Mouse (Mus musculus) embryonic facial prominence, embryonic 12.5 days (tissue): ENCODE data around the gene Bcl6b. TPM values are rescaled to one million over a fixed set of nuclear protein-coding genes. Genes with fewer than 3 reads are reported as not detected.

Experiments
- ATAC-seq: fragments of 200-750 bp; cut with Nextera tagmentation; 2 replicates; pipeline ENCODE4 v1.8.0; 2017; ENCODE audit not compliant: insufficient number of reproducible peaks, insufficient read depth, low FRiP score, low TSS enrichment
- H3K27ac ChIP-seq: fragments of 300-500 bp; sonication (generic); 2 replicates; pipeline ENCODE4 v1.5.1; 2016; ENCODE audit warnings: mild to moderate bottlenecking
- H3K27me3 ChIP-seq: fragments of 300-500 bp; sonication (generic); 2 replicates; pipeline ENCODE4 v1.6.1; 2016; ENCODE audit warnings: mild to moderate bottlenecking, moderate library complexity
- H3K36me3 ChIP-seq: fragments of 300-500 bp; sonication (generic); 2 replicates; pipeline ENCODE4 v1.6.1; 2016; ENCODE audit warnings: mild to moderate bottlenecking
- H3K4me1 ChIP-seq: fragments of 300-500 bp; sonication (generic); 2 replicates; pipeline ENCODE4 v1.6.1; 2016
- H3K4me2 ChIP-seq: fragments of 300-500 bp; sonication (generic); replicated peaks from 2 replicates; pipeline ENCODE4 v1.6.1; 2016; ENCODE audit warnings: mild to moderate bottlenecking, moderate library complexity
- H3K4me3 ChIP-seq: fragments of 300-500 bp; sonication (generic); 2 replicates; pipeline ENCODE4 v1.5.1; 2016; ENCODE audit warnings: mild to moderate bottlenecking
- H3K9ac ChIP-seq: fragments of 300-500 bp; sonication (generic); 2 replicates; pipeline ENCODE4 v1.6.1; 2016; ENCODE audit warnings: mild to moderate bottlenecking, moderate library complexity
- H3K9me3 ChIP-seq: fragments of 300-500 bp; sonication (generic); 2 replicates; pipeline ENCODE4 v1.6.1; 2016; ENCODE audit warnings: mild to moderate bottlenecking, moderate library complexity
- WGBS: fragments of 180-500 bp; shearing (Covaris S2); methylation state at CpG from one replicate; pipeline ENCODE4 v1.1.7; 2016; 5-methylcytosine and 5-hydroxymethylcytosine counted together
- polyA plus RNA-seq: library from polyadenylated mRNA; unstranded; fragments of >200 nt; fragmentation: Nextera tagmentation; extraction: Ambion mirVana; gene quantifications from 2 replicates; pipeline ENCODE4 v1.2.1, GENCODE M21; 2016

Gene Bcl6b
- polyA plus RNA-seq, 1 experiment from 2014 or later: 10.8 TPM

GRCm38 (mm10) chr11:70220323-70220722 lies 9.3 kb downstream of the Bcl6b start:
- no peak for ATAC-seq
- Histone ChIP-seq H3K9ac (peak overlapping the region; percentile 67), H3K4me2 (peak overlapping the region; percentile 65), H3K27me3 (peaks cover 62% of the 10 kb centered on the region), H3K4me1 (peaks cover 26% of the 10 kb centered on the region; the same call in 1 of the 2 replicates), H3K36me3 (peaks cover 6% of the 10 kb centered on the region; the same call in 1 of the 2 replicates), H3K27ac (peak overlapping the region; percentile 65), H3K4me3 (peak overlapping the region; percentile 46), H3K9me3 (no peaks in the 10 kb centered on the region)
- WGBS: 2% methylated on average over 24 of the region's 24 CpGs

- peak overlapping the region; percentile 65 for H3K4me2 ChIP-seq
- H3K27me3 ChIP-seq: peaks cover 62% of the 10 kb centered on the region
- peak overlapping the region; percentile 46 for H3K4me3 ChIP-seq
- H3K9me3 ChIP-seq: no peaks in the 10 kb centered on the region
- 59% methylated on average over 7 of the region's 7 CpGs for WGBS
- H3K27ac ChIP-seq: peak overlapping the region; percentile 65; the same call in 1 of the 2 replicates
- H3K9ac ChIP-seq: peak overlapping the region; percentile 67
- ATAC-seq: no peak
- H3K36me3 ChIP-seq: peaks cover 6% of the 10 kb centered on the region; the same call in 1 of the 2 replicates
- H3K4me1 ChIP-seq: peaks cover 29% of the 10 kb centered on the region
Observed at GRCm38 (mm10) chr11:70219873-70220272, 9.7 kb downstream of the Bcl6b start.

DNA sequence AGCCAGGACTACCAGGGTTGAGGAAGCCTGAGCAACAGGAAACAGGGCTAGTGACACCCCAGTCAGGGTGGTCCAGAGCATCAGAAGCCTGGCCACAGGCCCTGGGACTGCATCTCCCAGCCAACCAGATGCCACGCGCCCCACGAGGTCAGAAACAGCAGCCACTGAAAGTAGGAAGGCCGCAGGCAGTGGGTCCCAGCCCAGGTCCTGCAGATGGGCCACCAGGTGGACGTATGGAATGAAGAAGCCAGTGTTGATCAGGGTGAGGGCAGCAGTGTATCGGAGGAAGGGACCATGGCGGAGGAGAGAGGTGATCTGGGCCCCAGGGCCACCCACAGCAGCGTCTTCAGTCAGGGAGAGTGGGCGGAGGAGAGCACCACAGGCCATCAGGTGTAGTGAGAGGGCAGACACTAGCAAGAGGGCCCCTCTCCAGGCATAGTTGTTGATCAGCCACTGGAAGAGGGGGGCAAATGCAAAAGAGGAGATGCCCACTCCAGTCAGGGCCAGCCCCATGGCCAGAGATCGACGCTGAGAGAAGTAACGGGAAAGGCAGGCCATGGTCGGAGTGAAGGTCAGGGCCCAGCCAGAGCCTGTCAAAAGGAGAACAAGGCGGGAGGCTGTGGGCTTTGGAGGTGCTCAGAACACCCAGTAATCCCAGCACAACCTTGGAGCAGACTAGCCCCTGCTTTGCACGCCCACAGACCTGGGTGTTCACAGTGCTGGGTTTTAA lies 10.7 kb downstream of the Bcl6b start:
- Histone ChIP-seq H3K9ac (peak overlapping the region; percentile 36; the same call in 1 of the 2 replicates), H3K9me3 (no peaks in the 10 kb centered on the region), H3K4me1 (peaks cover 39% of the 10 kb centered on the region), H3K4me3 (no peak overlapping the region), H3K36me3 (peaks cover 6% of the 10 kb centered on the region; the same call in 1 of the 2 replicates), H3K27me3 (peaks cover 62% of the 10 kb centered on the region), H3K27ac (no peak overlapping the region), H3K4me2 (peak overlapping the region; percentile 65)
- WGBS: 85% methylated on average over 15 of the region's 15 CpGs
- ATAC-seq: no peak

DNA sequence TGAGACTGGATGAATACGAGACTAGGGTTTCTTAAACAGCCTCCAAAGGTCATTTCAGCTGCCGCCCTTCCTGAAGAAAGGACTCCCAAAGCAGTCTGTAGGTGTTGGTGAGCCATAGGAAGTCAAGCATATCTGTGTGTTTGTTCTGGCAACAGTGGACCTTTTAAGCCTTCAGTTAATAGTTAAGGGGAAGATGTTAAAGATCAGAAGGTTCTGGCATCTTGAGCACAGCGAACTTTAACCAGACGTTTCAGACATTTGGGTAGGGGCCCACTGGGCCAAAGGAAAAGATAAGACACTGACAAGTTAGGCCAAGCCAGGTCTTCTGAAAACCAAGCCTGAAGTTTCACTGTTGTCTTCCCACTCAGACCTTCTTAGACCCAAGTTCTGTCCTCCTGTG lies 11.6 kb downstream of the Bcl6b start:
- H3K36me3 ChIP-seq: peaks cover 6% of the 10 kb centered on the region; the same call in 1 of the 2 replicates
- H3K4me2 ChIP-seq: no peak overlapping the region
- H3K9ac ChIP-seq: no peak overlapping the region
- H3K27ac ChIP-seq: no peak overlapping the region
- ATAC-seq: no peak
- no peaks in the 10 kb centered on the region for H3K9me3 ChIP-seq
- no peak overlapping the region for H3K4me3 ChIP-seq
- WGBS: 86% methylated on average over 4 of the region's 4 CpGs
- peaks cover 42% of the 10 kb centered on the region for H3K4me1 ChIP-seq
- peaks cover 65% of the 10 kb centered on the region for H3K27me3 ChIP-seq

DNA sequence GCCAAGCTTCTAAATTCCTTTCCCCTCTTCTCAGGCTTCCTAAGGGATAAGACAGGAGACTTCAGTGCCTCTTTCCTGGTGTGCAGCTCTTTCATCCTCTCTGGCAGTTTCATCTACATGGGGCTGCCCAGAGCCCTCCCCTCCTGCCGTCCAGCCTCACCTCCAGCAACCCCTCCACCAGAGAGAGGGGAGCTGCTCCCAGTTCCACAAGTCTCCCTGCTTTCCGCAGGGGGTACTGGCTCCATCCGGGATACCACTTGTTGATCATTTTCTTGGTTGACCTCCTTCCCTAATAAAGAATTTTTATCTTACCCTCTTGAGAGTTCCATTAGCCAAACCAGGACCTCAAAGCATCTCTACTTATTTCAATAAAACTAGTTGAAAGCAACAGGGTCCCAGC lies 13.5 kb downstream of the Bcl6b start:
- Histone ChIP-seq H3K4me1 (peaks cover 39% of the 10 kb centered on the region), H3K9ac (no peak overlapping the region), H3K27me3 (peaks cover 68% of the 10 kb centered on the region), H3K4me3 (no peak overlapping the region), H3K36me3 (peaks cover 6% of the 10 kb centered on the region; the same call in 1 of the 2 replicates), H3K27ac (no peak overlapping the region), H3K4me2 (no peak overlapping the region), H3K9me3 (no peaks in the 10 kb centered on the region)
- ATAC-seq: no peak
- 49% methylated on average over 3 of the region's 3 CpGs for WGBS

- no peak overlapping the region for H3K9ac ChIP-seq
- peaks cover 39% of the 10 kb centered on the region for H3K4me1 ChIP-seq
- ATAC-seq: no peak
- H3K9me3 ChIP-seq: no peaks in the 10 kb centered on the region
- WGBS: 8% methylated on average over 22 of the region's 22 CpGs
- H3K4me2 ChIP-seq: peak overlapping the region; percentile 58; the same call in 1 of the 2 replicates
- no peak overlapping the region for H3K27ac ChIP-seq
- H3K4me3 ChIP-seq: 0 out of 2 replicates have a peak overlapping the region, but pooled peaks have one; percentile 37
- peaks cover 6% of the 10 kb centered on the region; the same call in 1 of the 2 replicates for H3K36me3 ChIP-seq
- H3K27me3 ChIP-seq: peaks cover 70% of the 10 kb centered on the region
Observed at GRCm38 (mm10) chr11:70215301-70215700, 14.3 kb downstream of the Bcl6b start.

- Histone ChIP-seq H3K36me3 (peaks cover 6% of the 10 kb centered on the region; the same call in 1 of the 2 replicates), H3K4me2 (peak overlapping the region; percentile 58), H3K9me3 (no peaks in the 10 kb centered on the region), H3K4me1 (peaks cover 35% of the 10 kb centered on the region), H3K4me3 (peak overlapping the region; percentile 37), H3K9ac (no peak overlapping the region), H3K27me3 (peaks cover 70% of the 10 kb centered on the region), H3K27ac (no peak overlapping the region)
- peak; percentile 38; the same call in 1 of the 2 replicates for ATAC-seq
- 4% methylated on average over 18 of the region's 18 CpGs for WGBS
Observed at GRCm38 (mm10) chr11:70214856-70215209, 14.8 kb downstream of the Bcl6b start.

- no peaks in the 10 kb centered on the region for H3K9me3 ChIP-seq
- H3K27me3 ChIP-seq: peaks cover 70% of the 10 kb centered on the region
- peaks cover 6% of the 10 kb centered on the region; the same call in 1 of the 2 replicates for H3K36me3 ChIP-seq
- H3K4me3 ChIP-seq: peak overlapping the region; percentile 37
- H3K4me2 ChIP-seq: peak overlapping the region; percentile 58
- H3K9ac ChIP-seq: peak overlapping the region; percentile 56
- peaks cover 30% of the 10 kb centered on the region for H3K4me1 ChIP-seq
- peak; percentile 29; the same call in 1 of the 2 replicates for ATAC-seq
- 1% methylated on average over 46 of the region's 46 CpGs for WGBS
- H3K27ac ChIP-seq: no peak overlapping the region
Observed at GRCm38 (mm10) chr11:70214191-70214855, 15.3 kb downstream of the Bcl6b start.

- WGBS: 8% methylated on average over 26 of the region's 26 CpGs
Observed at GRCm38 (mm10) chr11:70213736-70214135, 15.9 kb downstream of the Bcl6b start.

GRCm38 (mm10) chr11:70212896-70213295 lies 16.7 kb downstream of the Bcl6b start:
- no peak for ATAC-seq
- Histone ChIP-seq H3K27me3 (peaks cover 61% of the 10 kb centered on the region), H3K9ac (no peak overlapping the region), H3K27ac (no peak overlapping the region), H3K4me3 (no peak overlapping the region), H3K4me1 (peaks cover 21% of the 10 kb centered on the region), H3K4me2 (no peak overlapping the region), H3K9me3 (no peaks in the 10 kb centered on the region), H3K36me3 (peaks cover 6% of the 10 kb centered on the region; the same call in 1 of the 2 replicates)
- WGBS: 12% methylated on average over 9 of the region's 9 CpGs

More at GRCm38 (mm10) chr11:70213736-70214135, 15.9 kb downstream of the Bcl6b start:
- Histone ChIP-seq H3K9ac (no peak overlapping the region), H3K4me2 (peak overlapping the region; percentile 58), H3K4me1 (peaks cover 24% of the 10 kb centered on the region), H3K27me3 (peaks cover 64% of the 10 kb centered on the region), H3K4me3 (peak overlapping the region; percentile 37), H3K27ac (no peak overlapping the region), H3K36me3 (peaks cover 6% of the 10 kb centered on the region; the same call in 1 of the 2 replicates), H3K9me3 (no peaks in the 10 kb centered on the region)
- ATAC-seq: no peak

DNA sequence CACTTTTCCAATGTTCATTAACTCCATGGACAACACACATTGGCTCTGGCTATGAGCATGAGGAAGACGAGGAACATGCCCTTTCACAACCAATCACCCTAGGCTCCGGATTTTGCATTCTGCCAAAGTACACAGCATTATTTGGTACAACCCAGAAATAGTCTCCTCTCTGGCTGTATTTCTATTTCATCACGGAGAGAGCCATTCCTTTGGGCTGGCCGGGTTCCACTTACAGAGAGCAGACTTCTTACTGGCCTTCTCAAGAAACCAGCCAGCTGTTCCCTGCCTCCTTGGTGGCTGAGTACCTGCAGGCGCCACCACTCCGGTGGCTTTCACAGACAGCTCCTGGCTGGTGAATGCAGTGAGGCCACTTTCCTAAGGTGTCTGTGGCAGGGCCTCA lies 17.2 kb downstream of the Bcl6b start, which contains the start of gene Slc16a11:
TSS of gene Slc16a11 (plus strand) at position 330 of the 400 bp plus-strand sequence.
- Histone ChIP-seq H3K27me3 (peaks cover 56% of the 10 kb centered on the region), H3K4me3 (no peak within 1 kb of the TSS), H3K9me3 (no peaks in the 10 kb centered on the region), H3K9ac (no peak within 1 kb of the TSS), H3K4me2 (peak within 1 kb of the TSS; percentile 58), H3K4me1 (peaks cover 21% of the 10 kb centered on the region), H3K36me3 (peaks cover 6% of the 10 kb centered on the region; the same call in 1 of the 2 replicates), H3K27ac (no peak within 1 kb of the TSS)
- WGBS: 54% methylated on average over 6 of the region's 6 CpGs
- ATAC-seq: no peak
